Mouse (Mus musculus) heart, embryonic 15.5 days (tissue): ENCODE data around the gene Safb. TPM values are rescaled to one million over a fixed set of nuclear protein-coding genes. Genes with fewer than 3 reads are reported as not detected.
A peak's percentile ranks its signal among the peaks of the same experiment; 100 is the strongest.

Experiments used
- ATAC-seq: fragments of 200-750 bp; cut with Nextera tagmentation; replicated peaks from 2 replicates; pipeline ENCODE4 v1.8.0; 2017; ENCODE audit warnings: low read depth, moderate TSS enrichment; ENCODE audit not compliant: insufficient number of reproducible peaks, insufficient read depth, low FRiP score
- H3K27ac ChIP-seq: fragments of 300-500 bp; sonication (generic); 2 replicates; pipeline ENCODE4 v1.5.1; 2015; ENCODE audit warnings: mild to moderate bottlenecking, inconsistent platforms
- H3K27me3 ChIP-seq: fragments of 300-500 bp; sonication (generic); 2 replicates; pipeline ENCODE4 v1.6.1; 2015; ENCODE audit warnings: inconsistent platforms
- H3K36me3 ChIP-seq: fragments of 300-500 bp; sonication (generic); 2 replicates; pipeline ENCODE4 v1.6.1; 2015; ENCODE audit warnings: mild to moderate bottlenecking, inconsistent platforms
- H3K4me1 ChIP-seq: fragments of 300-500 bp; sonication (generic); replicated peaks from 2 replicates; pipeline ENCODE4 v1.6.1; 2015; ENCODE audit warnings: inconsistent platforms
- H3K4me2 ChIP-seq: fragments of 300-500 bp; sonication (generic); 2 replicates; pipeline ENCODE4 v1.6.1; 2015; ENCODE audit warnings: inconsistent platforms, mild to moderate bottlenecking, moderate library complexity
- H3K4me3 ChIP-seq: fragments of 300-500 bp; sonication (generic); 2 replicates; pipeline ENCODE4 v1.5.1; 2015; ENCODE audit warnings: mild to moderate bottlenecking, inconsistent platforms
- H3K9ac ChIP-seq: fragments of 300-500 bp; sonication (generic); 2 replicates; pipeline ENCODE4 v1.6.1; 2015; ENCODE audit warnings: mild to moderate bottlenecking, inconsistent platforms
- H3K9me3 ChIP-seq: fragments of 300-500 bp; sonication (generic); replicated peaks from 2 replicates; pipeline ENCODE4 v1.6.1; 2016; ENCODE audit warnings: inconsistent platforms
- WGBS: fragments of 180-500 bp; shearing (Covaris S2); methylation state at CpG from one replicate; pipeline ENCODE4 v1.1.7; 2015; ENCODE audit warnings: mixed read lengths; 5-methylcytosine and 5-hydroxymethylcytosine counted together
- polyA plus RNA-seq: library from polyadenylated mRNA; unstranded; fragments of >200 nt; fragmentation: Nextera tagmentation; extraction: Ambion mirVana; gene quantifications from 2 replicates; pipeline ENCODE4 v1.2.1, GENCODE M21; 2015

The Safb gene
- polyA plus RNA-seq, result 71.2 and 76.0 TPM in 2 replicates

DNA sequence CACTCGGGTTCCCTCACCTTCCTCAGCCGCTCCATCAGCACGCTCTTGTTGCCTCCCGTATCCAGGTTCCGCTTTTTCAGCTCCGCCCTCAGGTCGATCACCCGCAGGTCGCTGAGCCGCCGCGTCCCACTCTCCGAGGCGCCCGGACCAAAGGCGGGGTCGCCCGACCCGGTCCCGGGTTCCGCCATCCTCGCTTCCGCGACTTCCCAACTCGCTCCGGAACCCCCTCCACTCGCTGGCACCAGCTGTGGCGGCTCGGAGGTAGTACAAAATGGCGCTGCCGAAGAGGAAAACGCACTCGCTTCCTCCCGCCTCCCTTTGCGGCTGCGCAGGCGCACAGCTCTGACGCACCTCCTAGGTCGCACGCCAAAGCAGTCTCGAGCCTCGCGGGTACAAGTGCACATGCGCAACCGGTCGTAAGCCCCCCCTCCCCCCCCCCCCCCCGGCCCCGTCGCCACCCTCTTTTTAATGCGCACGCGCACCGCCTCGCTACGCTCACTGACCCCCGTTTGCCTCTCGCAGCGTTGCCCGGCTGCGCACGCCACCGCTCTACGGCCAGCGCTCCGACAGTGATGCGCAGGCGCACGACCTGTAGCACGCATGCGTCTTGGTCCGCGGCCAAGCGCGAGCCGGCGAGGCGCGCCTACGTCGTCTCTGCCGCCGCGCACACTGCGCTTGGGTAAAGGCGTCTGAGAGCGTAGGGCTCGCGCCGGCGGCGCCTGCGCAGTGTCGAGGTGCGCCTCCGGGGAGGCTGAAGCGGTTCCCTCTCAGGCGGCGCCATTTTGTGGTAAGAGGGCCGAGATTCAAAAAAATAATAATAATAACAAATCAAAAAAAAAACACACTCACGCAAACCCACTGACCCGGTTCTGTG, at the start of gene Safb, which contains the start of gene Safb2:
Safb (plus strand) TSS at position 569 of the 874 bp plus-strand sequence.
Safb2 (minus strand) TSS at position 329 of the 874 bp plus-strand sequence.
- Histone ChIP-seq H3K4me3 (peak within 1 kb of the TSS; percentile 93), H3K27ac (peak within 1 kb of the TSS; percentile 97), H3K27me3 (no peaks in the 10 kb centered on the region), H3K4me1 (peaks cover 55% of the 10 kb centered on the region), H3K4me2 (peak within 1 kb of the TSS; percentile 74), H3K36me3 (peaks cover 49% of the 10 kb centered on the region), H3K9ac (peak within 1 kb of the TSS; percentile 96), H3K9me3 (no peaks in the 10 kb centered on the region)
- ATAC-seq, result peak; percentile 94
- under 1% methylated on average over 95 of the region's 101 CpGs for WGBS

DNA sequence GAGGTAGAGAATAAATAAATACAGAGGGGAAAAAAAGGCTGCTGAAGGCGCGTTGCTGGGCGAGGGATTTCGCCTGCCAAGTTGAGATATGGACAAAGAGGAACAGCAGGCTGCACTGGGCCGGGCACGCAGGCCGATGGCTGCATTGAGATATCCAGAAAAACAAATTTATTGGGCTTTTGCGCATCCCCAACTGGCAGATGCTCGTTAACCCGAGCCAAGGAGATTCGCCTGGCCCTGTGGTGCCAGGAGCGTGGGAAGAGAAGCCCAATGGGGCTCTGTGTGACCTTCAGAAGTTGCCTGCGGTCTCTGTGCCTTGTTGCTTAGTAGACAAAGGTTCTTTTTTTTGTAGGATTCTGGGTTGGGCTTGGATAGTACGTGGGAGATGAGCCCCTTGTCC, 48.4 kb upstream of the Safb start:
- no peaks in the 10 kb centered on the region for H3K4me1 ChIP-seq
- H3K4me2 ChIP-seq, result no peak overlapping the region
- H3K27me3 ChIP-seq, result no peaks in the 10 kb centered on the region
- H3K36me3 ChIP-seq, result no peaks in the 10 kb centered on the region
- H3K9me3 ChIP-seq, result no peaks in the 10 kb centered on the region
- no peak for ATAC-seq
- no peak overlapping the region for H3K9ac ChIP-seq
- H3K4me3 ChIP-seq, result no peak overlapping the region
- WGBS, result 72% methylated on average over 14 of the region's 14 CpGs
- no peak overlapping the region for H3K27ac ChIP-seq

DNA sequence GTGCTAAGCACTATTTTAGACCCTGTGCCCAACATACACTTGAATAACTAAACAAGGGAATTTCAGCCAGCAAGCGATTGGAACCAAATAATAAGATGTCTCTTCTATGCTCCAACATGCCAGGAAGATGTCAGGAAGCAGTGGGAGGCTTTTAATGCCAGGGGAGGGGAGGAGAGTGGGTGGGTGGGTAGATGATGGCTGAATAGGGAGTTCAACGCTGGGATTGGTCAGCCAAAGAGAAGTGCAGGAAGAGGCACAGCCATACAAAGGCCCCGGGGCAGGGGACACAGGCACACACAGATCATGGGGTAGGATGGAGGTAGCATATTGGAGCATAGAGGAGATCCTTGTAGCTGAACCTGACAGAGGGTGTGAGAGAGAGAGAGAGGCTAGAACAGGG, 47.8 kb upstream of the Safb start:
- 69% methylated on average over 3 of the region's 3 CpGs for WGBS
- Histone ChIP-seq H3K4me3 (no peak overlapping the region), H3K27ac (no peak overlapping the region), H3K4me2 (no peak overlapping the region), H3K4me1 (no peaks in the 10 kb centered on the region), H3K36me3 (no peaks in the 10 kb centered on the region), H3K9me3 (no peaks in the 10 kb centered on the region), H3K9ac (no peak overlapping the region), H3K27me3 (no peaks in the 10 kb centered on the region)
- no peak for ATAC-seq

DNA sequence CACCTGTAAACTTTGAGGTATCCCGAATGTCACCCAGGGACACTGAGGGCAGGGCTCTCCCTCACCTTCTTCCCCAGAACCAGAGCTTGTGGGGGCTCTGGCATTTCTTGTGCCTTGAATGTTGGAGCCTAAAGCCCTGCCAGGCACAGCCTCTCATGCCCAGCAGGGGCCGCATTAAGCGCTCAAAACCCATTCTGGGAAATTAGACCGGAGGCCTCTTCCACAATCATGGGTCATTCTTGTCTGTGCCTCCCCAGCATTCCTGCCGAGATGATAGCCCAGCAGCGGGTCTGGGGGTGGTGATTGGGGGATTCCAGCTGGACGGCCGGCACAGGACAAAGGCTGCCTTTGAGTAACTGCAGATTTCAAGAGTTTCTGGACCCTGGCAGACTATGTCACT, 46.7 kb upstream of the Safb start:
- H3K9ac ChIP-seq, result no peak overlapping the region
- H3K4me2 ChIP-seq, result no peak overlapping the region
- no peaks in the 10 kb centered on the region for H3K36me3 ChIP-seq
- no peak overlapping the region for H3K27ac ChIP-seq
- no peak for ATAC-seq
- H3K9me3 ChIP-seq, result no peaks in the 10 kb centered on the region
- no peak overlapping the region for H3K4me3 ChIP-seq
- H3K27me3 ChIP-seq, result no peaks in the 10 kb centered on the region
- H3K4me1 ChIP-seq, result no peaks in the 10 kb centered on the region
- WGBS, result 22% methylated on average over 8 of the region's 8 CpGs

DNA sequence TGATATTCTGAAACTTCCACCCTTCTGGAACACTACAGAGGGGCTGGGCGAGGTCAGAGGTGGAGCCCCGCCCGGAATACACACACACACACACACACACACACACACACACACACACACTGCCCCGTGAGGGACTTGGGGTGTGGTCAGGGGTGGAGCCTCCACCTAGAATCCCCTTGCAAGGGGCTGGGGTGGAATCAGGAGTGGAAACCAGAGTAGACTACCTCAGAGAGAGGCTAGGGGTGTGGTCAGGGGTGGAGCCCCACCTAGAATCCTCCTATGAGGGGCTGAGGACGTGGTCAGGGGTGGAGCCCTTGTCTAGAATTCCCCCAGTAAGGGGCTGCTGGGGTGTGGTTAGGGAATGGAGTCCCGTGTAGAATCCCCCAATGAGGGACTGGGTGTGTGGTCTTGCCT, 44.1 kb upstream of the Safb start:
- Histone ChIP-seq H3K4me3 (no peak overlapping the region), H3K36me3 (no peaks in the 10 kb centered on the region), H3K27ac (no peak overlapping the region), H3K4me2 (no peak overlapping the region), H3K27me3 (no peaks in the 10 kb centered on the region), H3K4me1 (no peaks in the 10 kb centered on the region), H3K9me3 (no peaks in the 10 kb centered on the region), H3K9ac (no peak overlapping the region)
- peak; percentile 32 for ATAC-seq
- 25% methylated on average over 5 of the region's 6 CpGs for WGBS

DNA sequence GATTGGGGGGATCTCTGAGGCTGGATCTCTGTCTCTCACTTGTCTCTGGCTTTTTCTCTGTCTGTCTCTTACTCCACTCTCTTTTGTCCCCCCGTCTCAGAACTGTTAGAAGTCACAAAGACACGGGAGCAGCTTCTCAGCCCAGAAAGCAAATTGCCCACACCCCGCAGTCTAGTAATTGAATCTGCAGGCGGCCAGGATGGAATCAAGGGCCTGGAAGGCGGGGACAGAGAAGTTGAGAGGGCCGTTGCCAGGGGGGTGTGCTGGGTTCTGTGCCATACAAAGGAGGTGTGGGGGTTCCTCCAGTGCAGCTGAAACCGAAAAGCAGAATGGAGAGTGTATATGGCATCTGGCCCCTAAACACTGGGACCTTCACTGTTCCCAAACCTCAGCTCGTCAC, 41.9 kb upstream of the Safb start:
- H3K36me3 ChIP-seq, result no peaks in the 10 kb centered on the region
- H3K4me3 ChIP-seq, result no peak overlapping the region
- H3K9ac ChIP-seq, result no peak overlapping the region
- no peak overlapping the region for H3K4me2 ChIP-seq
- H3K9me3 ChIP-seq, result no peaks in the 10 kb centered on the region
- peaks cover 4% of the 10 kb centered on the region for H3K4me1 ChIP-seq
- no peak overlapping the region for H3K27ac ChIP-seq
- no peak for ATAC-seq
- H3K27me3 ChIP-seq, result no peaks in the 10 kb centered on the region
- WGBS, result 52% methylated on average over 8 of the region's 8 CpGs

DNA sequence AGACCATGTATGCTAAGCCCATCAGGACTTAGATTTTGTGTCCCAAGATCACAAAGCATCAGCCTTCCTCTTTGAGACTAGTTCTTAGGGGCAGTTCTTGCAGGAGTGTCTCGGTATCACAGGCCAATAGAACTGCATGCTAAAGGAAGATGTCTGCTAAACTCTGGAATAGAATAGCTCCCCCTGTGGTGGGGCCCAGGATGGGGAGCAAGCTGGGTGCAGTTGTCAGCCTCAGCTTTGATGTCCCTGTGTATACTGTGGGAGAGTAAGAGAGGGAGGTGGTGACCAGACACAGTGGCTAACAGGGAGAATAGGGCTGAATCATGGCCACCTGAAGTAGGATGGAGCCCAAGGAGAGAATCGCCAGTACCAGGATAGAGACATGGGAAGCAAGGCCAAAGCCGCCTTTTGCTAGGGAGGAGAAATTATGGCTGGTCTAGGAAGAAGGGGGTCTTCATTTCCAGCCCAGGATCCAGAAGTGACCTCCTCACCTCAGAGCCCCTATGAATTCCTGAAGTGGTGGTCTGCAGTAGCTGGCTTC, 40.9 kb upstream of the Safb start:
- WGBS, result 77% methylated on average over 3 of the region's 3 CpGs

DNA sequence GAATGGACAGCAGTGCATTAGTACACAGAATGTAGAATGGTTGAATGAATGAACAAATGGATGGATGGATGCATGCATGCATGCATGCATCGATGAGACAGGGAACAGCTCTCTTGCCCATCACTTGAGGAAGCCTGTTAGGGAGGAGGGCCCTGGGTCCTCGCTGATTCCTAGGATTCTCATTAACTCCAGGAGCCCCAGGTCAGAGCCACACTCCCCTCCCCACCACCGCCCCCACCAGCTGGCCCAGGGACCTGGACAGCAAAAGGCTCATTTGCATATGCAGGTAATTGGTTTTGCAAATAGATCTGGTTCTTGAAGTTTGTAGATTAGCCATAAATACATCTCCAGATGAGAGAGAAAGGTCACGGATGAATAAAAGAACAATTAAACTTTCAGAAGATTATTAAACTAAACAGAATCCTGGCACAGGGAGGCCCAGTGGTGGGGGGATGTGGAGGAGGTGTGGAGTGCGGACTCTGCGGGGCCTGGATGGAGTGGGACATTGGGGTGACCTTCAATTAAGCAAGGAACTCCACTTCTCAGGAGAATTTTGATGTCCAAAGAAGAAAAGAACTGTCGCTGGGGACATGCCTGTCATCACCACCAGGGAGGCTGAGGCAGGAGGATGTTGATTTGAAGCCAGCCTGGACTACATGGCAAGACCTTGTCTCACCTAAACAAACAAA, 39.8 kb upstream of the Safb start:
- no peak for ATAC-seq
- Histone ChIP-seq H3K4me3 (no peak overlapping the region), H3K9me3 (no peaks in the 10 kb centered on the region), H3K27ac (no peak overlapping the region), H3K4me1 (peaks cover 4% of the 10 kb centered on the region), H3K9ac (no peak overlapping the region), H3K4me2 (no peak overlapping the region), H3K36me3 (no peaks in the 10 kb centered on the region), H3K27me3 (no peaks in the 10 kb centered on the region)
- 78% methylated on average over 7 of the region's 7 CpGs for WGBS

More for the DNA sequence above, 40.9 kb upstream of the Safb start:
- Histone ChIP-seq H3K4me3 (no peak overlapping the region), H3K9me3 (no peaks in the 10 kb centered on the region), H3K27ac (no peak overlapping the region), H3K36me3 (no peaks in the 10 kb centered on the region), H3K4me2 (no peak overlapping the region), H3K27me3 (no peaks in the 10 kb centered on the region), H3K9ac (no peak overlapping the region), H3K4me1 (peaks cover 4% of the 10 kb centered on the region)
- no peak for ATAC-seq

DNA sequence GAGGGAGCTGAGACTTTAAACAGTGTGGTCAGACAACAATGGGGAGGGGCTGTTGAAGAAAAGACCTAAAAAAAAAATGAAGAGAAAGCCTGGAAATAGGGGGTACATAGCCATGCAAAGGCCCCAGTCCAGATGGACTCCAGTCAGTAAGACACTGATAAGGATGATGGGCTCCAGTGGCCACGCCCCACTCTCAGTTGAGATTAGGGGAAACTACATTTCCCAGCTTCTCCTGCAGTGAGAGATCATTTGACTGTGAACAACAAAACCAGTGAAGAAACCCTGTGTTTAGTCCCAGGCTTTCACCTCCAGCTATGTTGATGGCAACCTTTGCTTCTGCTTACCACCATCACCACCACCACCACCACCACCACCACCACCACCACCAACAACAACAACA, 38.7 kb upstream of the Safb start:
- Histone ChIP-seq H3K27ac (no peak overlapping the region), H3K9ac (no peak overlapping the region), H3K4me3 (no peak overlapping the region), H3K4me2 (no peak overlapping the region), H3K36me3 (no peaks in the 10 kb centered on the region), H3K9me3 (no peaks in the 10 kb centered on the region), H3K27me3 (no peaks in the 10 kb centered on the region), H3K4me1 (peaks cover 4% of the 10 kb centered on the region)
- WGBS, result 60% methylated on average over 1 of the region's 1 CpGs
- no peak for ATAC-seq

DNA sequence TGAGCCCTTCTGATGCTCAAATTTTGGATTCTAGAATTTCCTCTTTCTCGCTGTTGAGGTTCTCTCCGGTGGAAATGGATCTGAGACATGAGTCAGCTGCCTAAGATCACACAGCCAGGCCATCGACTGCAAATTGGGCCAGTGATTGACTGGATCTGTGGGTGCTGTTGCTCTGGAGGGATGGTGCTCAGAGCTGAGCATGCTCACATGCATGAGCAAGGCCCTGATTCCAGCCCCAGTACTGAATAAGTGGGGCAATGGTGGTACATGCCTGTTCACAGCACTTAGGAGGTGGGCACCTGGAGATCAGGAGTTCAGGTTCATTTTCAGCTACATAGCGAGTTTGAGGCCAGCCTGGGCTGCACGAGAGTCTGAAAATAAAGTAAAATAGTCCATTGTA, 38.0 kb upstream of the Safb start:
- ATAC-seq, result no peak
- 77% methylated on average over 5 of the region's 5 CpGs for WGBS
- no peak overlapping the region for H3K9ac ChIP-seq

DNA sequence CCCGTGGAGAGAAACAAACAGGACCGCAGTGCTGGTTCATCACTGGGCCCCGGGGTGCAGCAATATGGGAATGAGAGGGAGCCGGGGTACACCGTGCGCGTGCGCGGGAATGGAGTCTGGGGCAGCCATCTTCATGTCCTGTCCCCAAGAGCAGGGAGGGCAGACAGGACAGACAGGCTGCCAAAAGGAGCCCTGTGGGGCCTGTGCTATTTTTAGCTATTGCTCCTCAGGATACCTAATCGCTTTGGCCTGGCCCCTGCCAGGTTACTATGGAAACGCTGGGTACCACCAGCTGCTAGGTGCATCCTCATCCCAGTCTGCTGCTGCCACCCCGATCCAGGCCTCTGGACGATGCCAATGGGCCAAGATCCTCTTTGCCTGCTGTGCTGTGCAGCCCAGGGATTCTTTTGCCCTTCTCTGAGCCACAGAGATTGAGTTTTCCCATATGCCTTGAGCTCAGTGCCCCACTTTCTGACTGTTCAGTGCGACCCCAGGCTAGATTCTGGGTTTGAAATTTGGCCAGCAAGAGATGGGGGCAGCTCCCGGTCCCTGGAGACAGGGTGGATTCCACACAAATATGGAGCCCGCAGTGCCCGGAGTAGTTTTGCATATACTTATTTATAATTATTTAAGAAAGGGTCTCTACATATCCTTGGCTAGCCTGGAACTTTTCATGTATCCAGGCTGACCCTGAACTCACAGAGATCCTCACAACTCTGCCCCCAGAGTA, 37.3 kb upstream of the Safb start:
- H3K27me3 ChIP-seq, result no peaks in the 10 kb centered on the region
- no peaks in the 10 kb centered on the region for H3K36me3 ChIP-seq
- no peaks in the 10 kb centered on the region for H3K9me3 ChIP-seq
- no peak overlapping the region for H3K4me2 ChIP-seq
- H3K9ac ChIP-seq, result no peak overlapping the region
- H3K27ac ChIP-seq, result no peak overlapping the region
- no peak for ATAC-seq
- H3K4me3 ChIP-seq, result no peak overlapping the region
- H3K4me1 ChIP-seq, result peaks cover 4% of the 10 kb centered on the region
- WGBS, result 61% methylated on average over 17 of the region's 17 CpGs

More for the DNA sequence above, 38.0 kb upstream of the Safb start:
- Histone ChIP-seq H3K9me3 (no peaks in the 10 kb centered on the region), H3K27me3 (no peaks in the 10 kb centered on the region), H3K4me2 (no peak overlapping the region), H3K4me1 (peaks cover 4% of the 10 kb centered on the region), H3K36me3 (no peaks in the 10 kb centered on the region), H3K4me3 (no peak overlapping the region), H3K27ac (no peak overlapping the region)
